Comparison of ENCODE assay signal across 26 mouse cellular contexts in genomic region chr5:119798261-119798660, GRCm38 (mm10). TPM values are rescaled to one million over a fixed set of nuclear protein-coding genes. Genes with fewer than 3 reads are reported as not detected.
A peak's percentile ranks its signal among the peaks of the same experiment; 100 is the strongest.
DNase-seq lines count a peak whose midpoint lies in the region; ATAC-seq lines count a peak whose summit lies in the region.
"Had no signal": no experiment of that assay in that cellular context is flagged by ENCODE, and none has a peak within 500 bp of the region (broad histone marks: within the 10 kb centered on the region; RNA-seq: fewer than 3 reads in every experiment).

No protein-coding gene starts in this region.

- H3K4me2 ChIP-seq in heart, embryonic 15.5 days = peak overlapping the region; percentile 53; the same call in 1 of the 2 replicates
- no peak overlapping the region for H3K4me2 ChIP-seq in lung, embryonic 16.5 days (ENCODE audit: low read depth, low read length)
- peak overlapping the region; percentile 61 for H3K4me2 ChIP-seq in limb, embryonic 12.5 days
- H3K4me2 ChIP-seq: embryonic facial prominence, embryonic 12.5 days; liver, embryonic 12.5 days; midbrain, embryonic 12.5 days; neural tube, embryonic 12.5 days had no signal

- 40% methylated on average over 4 of the region's 4 CpGs for WGBS in heart, embryonic 15.5 days
- 33% methylated on average over 4 of the region's 4 CpGs for WGBS in lung, embryonic 16.5 days
- 8% methylated on average over 4 of the region's 4 CpGs for WGBS in limb, embryonic 12.5 days

- H3K4me3 ChIP-seq in heart, embryonic 15.5 days = peak overlapping the region; percentile 40
- no peak overlapping the region for H3K4me3 ChIP-seq in lung, embryonic 16.5 days (ENCODE audit: low read length)
- H3K4me3 ChIP-seq in limb, embryonic 12.5 days (replicated peaks) = peak overlapping the region; percentile 47
- H3K4me3 ChIP-seq: embryonic facial prominence, embryonic 12.5 days; liver, embryonic 12.5 days; midbrain, embryonic 12.5 days; neural tube, embryonic 12.5 days had no signal

- H3K27me3 ChIP-seq in heart, embryonic 15.5 days = peaks cover 95% of the 10 kb centered on the region
- H3K27me3 ChIP-seq in lung, embryonic 16.5 days (ENCODE audit: control insufficient read depth, insufficient read depth, low read depth, low read length) = peaks cover 85% of the 10 kb centered on the region
- H3K27me3 ChIP-seq in limb, embryonic 12.5 days = peaks cover 99% of the 10 kb centered on the region

- H3K9ac ChIP-seq in heart, embryonic 15.5 days = 0 out of 2 replicates have a peak overlapping the region, but pooled peaks have one; percentile 4
- no peak overlapping the region for H3K9ac ChIP-seq in lung, embryonic 16.5 days (ENCODE audit: low read length)
- peak overlapping the region; percentile 79 for H3K9ac ChIP-seq in limb, embryonic 12.5 days (replicated peaks)
- H3K9ac ChIP-seq: embryonic facial prominence, embryonic 12.5 days; liver, embryonic 12.5 days; midbrain, embryonic 12.5 days; neural tube, embryonic 12.5 days had no signal

- intact Hi-C loops in heart, postnatal 10 days (cut with DNase I) = no loop called here

- peak; percentile 73 for DNase-seq in heart, adult 11 months
- no peak for DNase-seq in heart, postnatal 10 days
- no peak for DNase-seq in heart, postnatal 4 days
- DNase-seq in lung, postnatal 36 days = no peak
- DNase-seq in kidney, postnatal 25 days = no peak
- DNase-seq: adrenal gland, postnatal 25 days; cerebellum, adult 8-10 months; gastrocnemius, postnatal 25 days; kidney, postnatal 36 days; lung, adult 2 months; retina, postnatal 1 day; right cerebral cortex, postnatal 25 days; spleen, adult 18-20 months had no signal

- no peak for ATAC-seq in heart, embryonic 15.5 days (replicated peaks; ENCODE audit: insufficient number of reproducible peaks, insufficient read depth, low FRiP score, low read depth)
- no peak for ATAC-seq in lung, embryonic 16.5 days (ENCODE audit: low read depth)
- ATAC-seq in limb, embryonic 12.5 days (ENCODE audit: insufficient number of reproducible peaks, insufficient read depth, low FRiP score, low TSS enrichment, low read depth) = no peak
- ATAC-seq: CD4-positive, CD25-positive, alpha-beta regulatory T cell, adult 4 months; intestine, postnatal 0 days; liver, embryonic 12.5 days had no signal

- H3K27ac ChIP-seq in heart, embryonic 15.5 days = peak overlapping the region; percentile 53
- H3K27ac ChIP-seq in lung, embryonic 16.5 days (ENCODE audit: low read length) = peak overlapping the region; percentile 92
- H3K27ac ChIP-seq in limb, embryonic 12.5 days = peak overlapping the region; percentile 92
- H3K27ac ChIP-seq: embryonic facial prominence, embryonic 12.5 days; liver, embryonic 12.5 days; midbrain, embryonic 12.5 days; neural tube, embryonic 12.5 days had no signal

- no peaks in the 10 kb centered on the region for H3K36me3 ChIP-seq in heart, embryonic 15.5 days
- H3K36me3 ChIP-seq in lung, embryonic 16.5 days (ENCODE audit: control insufficient read depth, insufficient read depth, low read length) = no peaks in the 10 kb centered on the region
- no peaks in the 10 kb centered on the region for H3K36me3 ChIP-seq in limb, embryonic 12.5 days
- H3K36me3 ChIP-seq: embryonic facial prominence, embryonic 12.5 days; liver, embryonic 12.5 days; midbrain, embryonic 12.5 days; neural tube, embryonic 12.5 days had no signal

- H3K4me1 ChIP-seq in heart, embryonic 15.5 days (replicated peaks) = peaks cover 16% of the 10 kb centered on the region; the same call in 1 of the 2 replicates
- peaks cover 32% of the 10 kb centered on the region for H3K4me1 ChIP-seq in lung, embryonic 16.5 days (replicated peaks; ENCODE audit: control insufficient read depth, insufficient read depth, low read length)
- peaks cover 16% of the 10 kb centered on the region for H3K4me1 ChIP-seq in limb, embryonic 12.5 days (replicated peaks)
- H3K4me1 ChIP-seq: embryonic facial prominence, embryonic 12.5 days; liver, embryonic 12.5 days; midbrain, embryonic 12.5 days; neural tube, embryonic 12.5 days had no signal

- H3K9me3 ChIP-seq in heart, embryonic 15.5 days (replicated peaks) = no peaks in the 10 kb centered on the region
- H3K9me3 ChIP-seq in lung, embryonic 16.5 days (ENCODE audit: control insufficient read depth, low read length) = no peaks in the 10 kb centered on the region
- H3K9me3 ChIP-seq in limb, embryonic 12.5 days = no peaks in the 10 kb centered on the region
- H3K9me3 ChIP-seq: embryonic facial prominence, embryonic 12.5 days; liver, embryonic 12.5 days; midbrain, embryonic 12.5 days; neural tube, embryonic 12.5 days had no signal

RNA-seq across cellular contexts. Expression of gene Tbx5, which starts 34.2 kb away (rescaled TPM):
- total RNA-seq in heart, postnatal 10 days (2021) = 10 to 100 TPM; 28.0 to 32.2 TPM
- 30.1 and 33.8 TPM in 2 replicates for polyA plus RNA-seq in heart, embryonic 15.5 days (2015; fragmentation: Nextera tagmentation; extraction: Ambion mirVana)
- total RNA-seq in heart, postnatal 4 days (2021) = 10 to 100 TPM; 36.3 to 36.6 TPM
- 53.0 and 58.7 TPM in 2 replicates for polyA plus RNA-seq in lung, embryonic 16.5 days (2015; fragmentation: Nextera tagmentation; extraction: Ambion mirVana)
- 35.6 and 51.2 TPM in 2 replicates for polyA plus RNA-seq in limb, embryonic 12.5 days (2016; fragmentation: Nextera tagmentation; extraction: Ambion mirVana)
- total RNA-seq: left cerebral cortex, postnatal 25 days had no signal
- polyA plus RNA-seq: CD4-positive, CD25-positive, alpha-beta regulatory T cell, adult 4 months; forebrain, embryonic 11.5 days; hindbrain, embryonic 11.5 days; intestine, postnatal 0 days; kidney, embryonic 14.5 days; neural tube, embryonic 12.5 days had no signal
